Mouse (Mus musculus): ENCODE results near the gene Galnt10. TPM values are rescaled to one million over a fixed set of nuclear protein-coding genes. Genes with fewer than 3 reads are reported as not detected.

Gene Galnt10
- polyA plus RNA-seq, 1 experiment from 2014 or later, result 19.3 TPM

GRCm38 (mm10) chr11:57701193-57701925 is 56.1 kb downstream of the Galnt10 start:
- H3K4me1 ChIP-seq (replicated peaks), result peaks cover 12% of the 10 kb centered on the region; the same call in 1 of the 2 replicates
- ATAC-seq, result peak; percentile 87
- no peak overlapping the region for H3K9ac ChIP-seq
- H3K27me3 ChIP-seq (replicated peaks), result no peaks in the 10 kb centered on the region
- peak overlapping the region; percentile 48 for H3K27ac ChIP-seq
- H3K9me3 ChIP-seq, result no peaks in the 10 kb centered on the region
- no peak overlapping the region for H3K4me3 ChIP-seq (replicated peaks)
- H3K36me3 ChIP-seq, result no peaks in the 10 kb centered on the region; the same call in 1 of the 2 replicates
- 60% methylated on average over 11 of the region's 11 CpGs for WGBS
- H3K4me2 ChIP-seq (replicated peaks), result peak overlapping the region; percentile 21

GRCm38 (mm10) chr11:57701956-57702355 is 56.7 kb downstream of the Galnt10 start:
- 49% methylated on average over 5 of the region's 5 CpGs for WGBS
- no peaks in the 10 kb centered on the region; the same call in 1 of the 2 replicates for H3K36me3 ChIP-seq
- H3K27me3 ChIP-seq (replicated peaks), result no peaks in the 10 kb centered on the region
- peak; percentile 57 for ATAC-seq
- peak overlapping the region; percentile 21; the same call in 1 of the 2 replicates for H3K4me2 ChIP-seq (replicated peaks)
- H3K9ac ChIP-seq, result no peak overlapping the region
- peaks cover 9% of the 10 kb centered on the region; the same call in 1 of the 2 replicates for H3K4me1 ChIP-seq (replicated peaks)
- H3K4me3 ChIP-seq (replicated peaks), result no peak overlapping the region
- peak overlapping the region; percentile 48; the same call in 1 of the 2 replicates for H3K27ac ChIP-seq
- H3K9me3 ChIP-seq, result no peaks in the 10 kb centered on the region

GRCm38 (mm10) chr11:57706620-57707019 is 61.4 kb downstream of the Galnt10 start:
- WGBS, result 84% methylated on average over 1 of the region's 1 CpGs
- no peak overlapping the region for H3K27ac ChIP-seq
- ATAC-seq, result no peak
- H3K4me1 ChIP-seq (replicated peaks), result peaks cover under 1% of the 10 kb centered on the region; the same call in 1 of the 2 replicates
- no peaks in the 10 kb centered on the region for H3K9me3 ChIP-seq
- H3K36me3 ChIP-seq, result no peaks in the 10 kb centered on the region; the same call in 1 of the 2 replicates
- H3K4me3 ChIP-seq (replicated peaks), result no peak overlapping the region
- no peaks in the 10 kb centered on the region for H3K27me3 ChIP-seq (replicated peaks)
- H3K9ac ChIP-seq, result no peak overlapping the region
- no peak overlapping the region for H3K4me2 ChIP-seq (replicated peaks)

- H3K9ac ChIP-seq, result no peak overlapping the region
- H3K36me3 ChIP-seq, result no peaks in the 10 kb centered on the region; the same call in 1 of the 2 replicates
- ATAC-seq, result no peak
- no peaks in the 10 kb centered on the region for H3K27me3 ChIP-seq (replicated peaks)
- H3K4me3 ChIP-seq (replicated peaks), result no peak overlapping the region
- no peak overlapping the region for H3K27ac ChIP-seq
- no peak overlapping the region for H3K4me2 ChIP-seq (replicated peaks)
- 89% methylated on average over 5 of the region's 5 CpGs for WGBS
- H3K4me1 ChIP-seq (replicated peaks), result no peaks in the 10 kb centered on the region; the same call in 1 of the 2 replicates
- H3K9me3 ChIP-seq, result no peaks in the 10 kb centered on the region
Observed at GRCm38 (mm10) chr11:57707114-57707798, 62.0 kb downstream of the Galnt10 start.

- Histone ChIP-seq H3K4me2 (replicated peaks) (no peak overlapping the region), H3K4me3 (replicated peaks) (no peak overlapping the region), H3K36me3 (no peaks in the 10 kb centered on the region; the same call in 1 of the 2 replicates), H3K27me3 (replicated peaks) (no peaks in the 10 kb centered on the region), H3K9me3 (no peaks in the 10 kb centered on the region), H3K27ac (no peak overlapping the region; the same call in 1 of the 2 replicates), H3K4me1 (replicated peaks) (no peaks in the 10 kb centered on the region), H3K9ac (no peak overlapping the region)
- 71% methylated on average over 22 of the region's 22 CpGs for WGBS
- ATAC-seq, result peak; percentile 70
Observed at GRCm38 (mm10) chr11:57708174-57709154, 63.2 kb downstream of the Galnt10 start.

- H3K9me3 ChIP-seq, result no peaks in the 10 kb centered on the region
- no peak for ATAC-seq
- 60% methylated on average over 6 of the region's 6 CpGs for WGBS
- no peaks in the 10 kb centered on the region for H3K36me3 ChIP-seq
- H3K27ac ChIP-seq, result no peak overlapping the region
- no peak overlapping the region for H3K9ac ChIP-seq
- no peak overlapping the region for H3K4me3 ChIP-seq (replicated peaks)
- H3K4me2 ChIP-seq (replicated peaks), result no peak overlapping the region
- no peaks in the 10 kb centered on the region for H3K27me3 ChIP-seq (replicated peaks)
- no peaks in the 10 kb centered on the region for H3K4me1 ChIP-seq (replicated peaks)
Observed at GRCm38 (mm10) chr11:57713960-57714359, 68.7 kb downstream of the Galnt10 start.

GRCm38 (mm10) chr11:57716721-57717120 is 71.5 kb downstream of the Galnt10 start:
- 69% methylated on average over 3 of the region's 3 CpGs for WGBS
- no peak overlapping the region for H3K4me3 ChIP-seq (replicated peaks)
- no peaks in the 10 kb centered on the region for H3K27me3 ChIP-seq (replicated peaks)
- no peaks in the 10 kb centered on the region for H3K36me3 ChIP-seq
- H3K9ac ChIP-seq, result no peak overlapping the region
- no peak overlapping the region for H3K4me2 ChIP-seq (replicated peaks)
- H3K27ac ChIP-seq, result no peak overlapping the region
- peaks cover 8% of the 10 kb centered on the region for H3K4me1 ChIP-seq (replicated peaks)
- ATAC-seq, result no peak
- no peaks in the 10 kb centered on the region for H3K9me3 ChIP-seq

- Histone ChIP-seq H3K9me3 (no peaks in the 10 kb centered on the region), H3K4me1 (replicated peaks) (peaks cover 8% of the 10 kb centered on the region), H3K9ac (no peak overlapping the region), H3K4me2 (replicated peaks) (no peak overlapping the region), H3K4me3 (replicated peaks) (no peak overlapping the region), H3K27me3 (replicated peaks) (no peaks in the 10 kb centered on the region), H3K36me3 (no peaks in the 10 kb centered on the region), H3K27ac (no peak overlapping the region)
- WGBS, result 70% methylated on average over 3 of the region's 3 CpGs
- no peak for ATAC-seq
Observed at GRCm38 (mm10) chr11:57717432-57717831, 72.2 kb downstream of the Galnt10 start.

GRCm38 (mm10) chr11:57718081-57718480 is 72.8 kb downstream of the Galnt10 start:
- Histone ChIP-seq H3K4me3 (replicated peaks) (no peak overlapping the region), H3K4me1 (replicated peaks) (peaks cover 8% of the 10 kb centered on the region), H3K9ac (no peak overlapping the region), H3K27ac (no peak overlapping the region), H3K4me2 (replicated peaks) (no peak overlapping the region), H3K9me3 (no peaks in the 10 kb centered on the region), H3K36me3 (no peaks in the 10 kb centered on the region), H3K27me3 (replicated peaks) (no peaks in the 10 kb centered on the region)
- no peak for ATAC-seq
- WGBS, result 93% methylated on average over 6 of the region's 6 CpGs

GRCm38 (mm10) chr11:57719631-57720030 is 74.4 kb downstream of the Galnt10 start:
- Histone ChIP-seq H3K4me3 (replicated peaks) (no peak overlapping the region), H3K9ac (no peak overlapping the region), H3K4me1 (replicated peaks) (peaks cover 8% of the 10 kb centered on the region), H3K9me3 (no peaks in the 10 kb centered on the region), H3K27ac (0 out of 2 replicates have a peak overlapping the region, but pooled peaks have one; percentile 52), H3K36me3 (no peaks in the 10 kb centered on the region), H3K4me2 (replicated peaks) (no peak overlapping the region), H3K27me3 (replicated peaks) (no peaks in the 10 kb centered on the region)
- ATAC-seq, result peak; percentile 52
- WGBS, result 23% methylated on average over 7 of the region's 7 CpGs

- no peak overlapping the region for H3K9ac ChIP-seq
- no peaks in the 10 kb centered on the region for H3K9me3 ChIP-seq
- peak; percentile 79 for ATAC-seq
- no peak overlapping the region for H3K4me3 ChIP-seq (replicated peaks)
- no peak overlapping the region for H3K4me2 ChIP-seq (replicated peaks)
- no peak overlapping the region for H3K27ac ChIP-seq
- 52% methylated on average over 6 of the region's 6 CpGs for WGBS
- H3K36me3 ChIP-seq, result no peaks in the 10 kb centered on the region
- H3K4me1 ChIP-seq (replicated peaks), result peaks cover 8% of the 10 kb centered on the region
- H3K27me3 ChIP-seq (replicated peaks), result no peaks in the 10 kb centered on the region
Observed at GRCm38 (mm10) chr11:57720076-57720475, 74.8 kb downstream of the Galnt10 start.

Data from intestine, embryonic 15.5 days (tissue).